Mouse (Mus musculus): ENCODE measurements around the gene Rft1. TPM values are rescaled to one million over a fixed set of nuclear protein-coding genes. Genes with fewer than 3 reads are reported as not detected.
A peak's percentile ranks its signal among the peaks of the same experiment; 100 is the strongest.
"Not testable (repeated sequence)": the region's sequence is repeated elsewhere in the genome, so short reads cannot be mapped to it uniquely, and the experiment has no call there.

Rft1 gene
- polyA plus RNA-seq, 1 experiment from 2014 or later: 14.0 TPM

- no peaks in the 10 kb centered on the region for H3K36me3 ChIP-seq (ENCODE audit: insufficient read depth, low read length)
- no peak overlapping the region for H3K4me3 ChIP-seq (replicated peaks; ENCODE audit: low read depth, low read length)
- ATAC-seq (replicated peaks; ENCODE audit: low FRiP score, low read depth) (no peak), DNase-seq (ENCODE audit: low spot score) (no peak)
- no peaks in the 10 kb centered on the region for H3K27me3 ChIP-seq (ENCODE audit: insufficient read depth, low read length)
- H3K9ac ChIP-seq (ENCODE audit: low read depth, low read length): no peak overlapping the region
- no peaks in the 10 kb centered on the region for H3K4me1 ChIP-seq (replicated peaks; ENCODE audit: insufficient read depth, low read length)
- WGBS: 79% methylated on average over 1 of the region's 1 CpGs
- no peak overlapping the region for H3K4me2 ChIP-seq (ENCODE audit: low read length)
- H3K27ac ChIP-seq: no peak overlapping the region
- no peaks in the 10 kb centered on the region for H3K9me3 ChIP-seq (replicated peaks; ENCODE audit: low read length)
- no peak for TF ChIP-seq CTCF (IDR thresholded peaks at IDR 0.05; ENCODE audit: low read depth)
Measured at GRCm38 (mm10) chr14:30713769-30714168, 59.6 kb downstream of the Rft1 start.

GRCm38 (mm10) chr14:30714799-30715617 is 60.8 kb downstream of the Rft1 start, which contains the start of gene Sfmbt1:
Gene Sfmbt1 (plus strand): TSS chr14:30714849.
- Histone ChIP-seq H3K9ac (ENCODE audit: low read depth, low read length) (peak within 1 kb of the TSS; percentile 91), H3K9me3 (replicated peaks; ENCODE audit: low read length) (no peaks in the 10 kb centered on the region), H3K4me3 (replicated peaks; ENCODE audit: low read depth, low read length) (peak within 1 kb of the TSS; percentile 92), H3K36me3 (ENCODE audit: insufficient read depth, low read length) (no peaks in the 10 kb centered on the region), H3K27ac (peak within 1 kb of the TSS; percentile 89), H3K4me2 (ENCODE audit: low read length) (peak within 1 kb of the TSS; percentile 90), H3K4me1 (replicated peaks; ENCODE audit: insufficient read depth, low read length) (no peaks in the 10 kb centered on the region), H3K27me3 (ENCODE audit: insufficient read depth, low read length) (no peaks in the 10 kb centered on the region)
- DNase-seq (ENCODE audit: low spot score) (peak; percentile 36), ATAC-seq (replicated peaks; ENCODE audit: low FRiP score, low read depth) (peak; percentile 55)
- TF ChIP-seq CTCF (IDR thresholded peaks at IDR 0.05; ENCODE audit: low read depth): no peak
- WGBS: 2% methylated on average over 70 of the region's 87 CpGs

GRCm38 (mm10) chr14:30715618-30716050 is 61.5 kb downstream of the Rft1 start:
- H3K36me3 ChIP-seq (ENCODE audit: insufficient read depth, low read length): no peaks in the 10 kb centered on the region
- peak; percentile 78 for ATAC-seq (replicated peaks; ENCODE audit: low FRiP score, low read depth)
- peak overlapping the region; percentile 92 for H3K4me3 ChIP-seq (replicated peaks; ENCODE audit: low read depth, low read length)
- H3K9me3 ChIP-seq (replicated peaks; ENCODE audit: low read length): no peaks in the 10 kb centered on the region
- H3K27me3 ChIP-seq (ENCODE audit: insufficient read depth, low read length): no peaks in the 10 kb centered on the region
- no peaks in the 10 kb centered on the region for H3K4me1 ChIP-seq (replicated peaks; ENCODE audit: insufficient read depth, low read length)
- H3K27ac ChIP-seq: peak overlapping the region; percentile 89
- TF ChIP-seq CTCF (IDR thresholded peaks at IDR 0.05; ENCODE audit: low read depth): no peak
- peak overlapping the region; percentile 90 for H3K4me2 ChIP-seq (ENCODE audit: low read length)
- DNase-seq (ENCODE audit: low spot score): peak; percentile 62
- under 1% methylated on average over 57 of the region's 68 CpGs for WGBS
- peak overlapping the region; percentile 91 for H3K9ac ChIP-seq (ENCODE audit: low read depth, low read length)

DNA sequence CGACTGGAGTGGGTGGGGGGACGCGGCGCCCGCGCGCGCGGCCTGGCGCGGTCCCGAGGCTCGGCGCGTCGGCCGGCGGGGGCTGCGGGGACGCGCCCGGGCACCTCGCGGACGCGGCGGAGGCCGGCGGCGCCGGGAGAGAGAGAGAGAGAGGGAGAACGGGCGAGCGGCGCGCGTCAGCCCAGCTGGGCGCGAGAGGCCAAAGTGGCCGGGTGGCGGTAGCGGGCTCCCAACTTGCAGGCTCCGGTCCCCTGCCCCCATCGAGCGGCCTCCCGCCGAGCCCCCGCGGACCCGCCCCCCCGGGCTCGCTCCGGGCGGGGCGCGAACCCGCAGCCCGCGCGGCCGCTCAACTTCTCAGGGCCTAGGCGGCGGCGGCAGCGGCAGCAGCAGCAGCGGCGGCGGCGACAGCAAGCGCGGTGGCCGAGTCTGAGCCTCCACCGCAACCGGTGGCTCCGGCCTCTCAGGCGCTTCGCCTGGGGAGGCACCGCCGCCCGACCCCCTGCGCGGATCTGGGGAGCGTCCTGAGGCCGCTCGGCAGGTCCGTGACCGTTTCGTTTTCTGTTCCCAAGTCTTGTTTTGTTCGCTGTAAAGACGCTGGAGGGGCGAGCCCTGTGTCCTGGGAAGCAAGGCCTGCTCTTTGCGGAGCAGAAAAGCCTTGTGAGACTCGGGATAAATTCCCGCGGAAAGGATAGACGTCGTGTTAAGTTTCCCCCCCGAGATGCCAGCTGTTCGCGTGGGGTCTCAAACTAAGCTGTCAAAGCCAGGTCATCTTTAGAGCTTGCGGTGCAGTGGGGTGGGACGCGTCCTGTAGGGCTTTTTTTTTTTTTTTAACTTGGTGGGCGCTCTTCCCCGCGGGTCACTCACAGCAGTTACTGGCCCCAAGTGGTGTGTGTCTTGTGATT is 62.1 kb downstream of the Rft1 start:
- peak overlapping the region; percentile 92 for H3K4me3 ChIP-seq (replicated peaks; ENCODE audit: low read depth, low read length)
- H3K27ac ChIP-seq: peak overlapping the region; percentile 89
- WGBS: under 1% methylated on average over 68 of the region's 106 CpGs
- H3K9me3 ChIP-seq (replicated peaks; ENCODE audit: low read length): no peaks in the 10 kb centered on the region
- H3K4me2 ChIP-seq (ENCODE audit: low read length): peak overlapping the region; percentile 90
- H3K4me1 ChIP-seq (replicated peaks; ENCODE audit: insufficient read depth, low read length): no peaks in the 10 kb centered on the region
- no peak for TF ChIP-seq CTCF (IDR thresholded peaks at IDR 0.05; ENCODE audit: low read depth)
- peak overlapping the region; percentile 91 for H3K9ac ChIP-seq (ENCODE audit: low read depth, low read length)
- no peaks in the 10 kb centered on the region for H3K36me3 ChIP-seq (ENCODE audit: insufficient read depth, low read length)
- no peaks in the 10 kb centered on the region for H3K27me3 ChIP-seq (ENCODE audit: insufficient read depth, low read length)
- ATAC-seq (replicated peaks; ENCODE audit: low FRiP score, low read depth): peak; percentile 60
- DNase-seq (ENCODE audit: low spot score): peak; percentile 64

DNA sequence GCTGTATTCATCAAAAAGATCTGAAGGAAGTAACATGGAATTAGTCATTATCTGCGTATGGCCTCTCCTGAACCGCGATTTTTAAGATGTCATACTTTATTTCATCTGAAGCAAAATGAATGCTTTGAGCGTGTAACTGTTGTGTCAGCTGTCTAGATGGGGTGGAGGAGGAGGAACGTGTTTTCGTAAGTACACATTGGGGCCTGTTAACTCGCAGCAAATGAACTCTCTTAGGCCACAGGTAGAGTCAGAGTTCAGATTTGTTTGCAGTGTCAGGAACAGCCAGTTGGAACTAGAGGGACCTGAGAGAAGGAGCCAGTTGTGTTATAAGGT is 62.8 kb downstream of the Rft1 start:
- H3K9me3 ChIP-seq (replicated peaks; ENCODE audit: low read length): no peaks in the 10 kb centered on the region
- no peaks in the 10 kb centered on the region for H3K36me3 ChIP-seq (ENCODE audit: insufficient read depth, low read length)
- peak overlapping the region; percentile 92 for H3K4me3 ChIP-seq (replicated peaks; ENCODE audit: low read depth, low read length)
- peak overlapping the region; percentile 90 for H3K4me2 ChIP-seq (ENCODE audit: low read length)
- peak overlapping the region; percentile 89; the same call in 1 of the 2 replicates for H3K27ac ChIP-seq
- no peaks in the 10 kb centered on the region for H3K4me1 ChIP-seq (replicated peaks; ENCODE audit: insufficient read depth, low read length)
- WGBS: 10% methylated on average over 7 of the region's 7 CpGs
- peak; percentile 46 for DNase-seq (ENCODE audit: low spot score)
- peak overlapping the region; percentile 91 for H3K9ac ChIP-seq (ENCODE audit: low read depth, low read length)
- no peak for ATAC-seq (replicated peaks; ENCODE audit: low FRiP score, low read depth)
- H3K27me3 ChIP-seq (ENCODE audit: insufficient read depth, low read length): no peaks in the 10 kb centered on the region
- no peak for TF ChIP-seq CTCF (IDR thresholded peaks at IDR 0.05; ENCODE audit: low read depth)

- DNase-seq (ENCODE audit: low spot score); H3K9ac ChIP-seq (ENCODE audit: low read depth, low read length); H3K27ac ChIP-seq; ATAC-seq (replicated peaks; ENCODE audit: low FRiP score, low read depth); H3K4me1 ChIP-seq (replicated peaks; ENCODE audit: insufficient read depth, low read length); H3K27me3 ChIP-seq (ENCODE audit: insufficient read depth, low read length); H3K4me3 ChIP-seq (replicated peaks; ENCODE audit: low read depth, low read length); H3K36me3 ChIP-seq (ENCODE audit: insufficient read depth, low read length); H3K9me3 ChIP-seq (replicated peaks; ENCODE audit: low read length); H3K4me2 ChIP-seq (ENCODE audit: low read length): not testable (repeated sequence)
- 84% methylated on average over 1 of the region's 1 CpGs for WGBS
Measured at GRCm38 (mm10) chr14:30718696-30719095, 64.5 kb downstream of the Rft1 start.

All from kidney, postnatal 0 days (tissue).